Mouse (Mus musculus): ENCODE data around the gene Zscan10. TPM values are rescaled to one million over a fixed set of nuclear protein-coding genes. Genes with fewer than 3 reads are reported as not detected.
A peak's percentile ranks its signal among the peaks of the same experiment; 100 is the strongest.

The Zscan10 gene
- polyA plus RNA-seq, 1 experiment from 2014 or later = not detected

GRCm38 (mm10) chr17:23599605-23600063, 1.0 kb upstream of the Zscan10 start:
- peak overlapping the region; percentile 58 for H3K4me2 ChIP-seq (ENCODE audit: low read depth, low read length)
- peak overlapping the region; percentile 31 for H3K4me3 ChIP-seq (ENCODE audit: low read depth, low read length)
- no peak for ATAC-seq (ENCODE audit: low read depth)
- H3K9me3 ChIP-seq (ENCODE audit: control insufficient read depth, low read length) = no peaks in the 10 kb centered on the region
- WGBS = 54% methylated on average over 7 of the region's 7 CpGs
- no peak overlapping the region for H3K27ac ChIP-seq (ENCODE audit: low read depth, low read length)
- H3K9ac ChIP-seq (replicated peaks; ENCODE audit: low read depth, low read length) = peak overlapping the region; percentile 0; the same call in 1 of the 2 replicates
- no peaks in the 10 kb centered on the region for H3K4me1 ChIP-seq (ENCODE audit: control insufficient read depth, insufficient read depth, low read length)
- no peaks in the 10 kb centered on the region for H3K36me3 ChIP-seq (ENCODE audit: control insufficient read depth, insufficient read depth, low read length)
- no peaks in the 10 kb centered on the region for H3K27me3 ChIP-seq (ENCODE audit: control insufficient read depth, insufficient read depth, low read length)

- ATAC-seq (ENCODE audit: low read depth) = no peak
- WGBS = 54% methylated on average over 10 of the region's 10 CpGs
Measured at GRCm38 (mm10) chr17:23601836-23602585, 1.4 kb downstream of the Zscan10 start.

DNA sequence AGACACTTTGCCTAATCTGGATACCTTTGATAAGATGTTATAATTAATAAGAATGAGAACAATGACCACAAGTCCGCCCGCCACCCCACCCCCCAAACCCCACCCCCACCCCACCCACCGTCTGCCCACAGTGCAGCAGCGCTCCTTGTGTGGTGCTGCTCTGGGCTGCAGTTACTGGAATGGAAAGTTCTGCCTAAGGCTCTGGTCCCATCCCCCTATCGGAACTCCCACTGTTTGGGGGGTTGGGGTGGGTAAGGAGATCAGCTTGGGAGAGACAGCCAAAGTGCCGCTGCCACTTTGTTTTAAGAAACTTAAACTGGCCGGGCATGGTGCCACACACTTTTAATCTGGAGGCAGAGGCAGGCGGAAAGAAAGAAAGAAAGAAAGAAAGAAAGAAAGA, 2.4 kb downstream of the Zscan10 start:
- WGBS = 32% methylated on average over 8 of the region's 8 CpGs
- no peak overlapping the region for H3K4me3 ChIP-seq (ENCODE audit: low read depth, low read length)
- ATAC-seq (ENCODE audit: low read depth) = no peak
- H3K27me3 ChIP-seq (ENCODE audit: control insufficient read depth, insufficient read depth, low read length) = no peaks in the 10 kb centered on the region
- no peak overlapping the region for H3K27ac ChIP-seq (ENCODE audit: low read depth, low read length)
- no peak overlapping the region for H3K9ac ChIP-seq (replicated peaks; ENCODE audit: low read depth, low read length)
- H3K4me2 ChIP-seq (ENCODE audit: low read depth, low read length) = no peak overlapping the region
- H3K9me3 ChIP-seq (ENCODE audit: control insufficient read depth, low read length) = no peaks in the 10 kb centered on the region
- no peaks in the 10 kb centered on the region for H3K4me1 ChIP-seq (ENCODE audit: control insufficient read depth, insufficient read depth, low read length)
- H3K36me3 ChIP-seq (ENCODE audit: control insufficient read depth, insufficient read depth, low read length) = no peaks in the 10 kb centered on the region

More at GRCm38 (mm10) chr17:23601836-23602585, 1.4 kb downstream of the Zscan10 start:
- H3K9me3 ChIP-seq (ENCODE audit: control insufficient read depth, low read length) = no peaks in the 10 kb centered on the region
- no peaks in the 10 kb centered on the region for H3K36me3 ChIP-seq (ENCODE audit: control insufficient read depth, insufficient read depth, low read length)
- H3K27ac ChIP-seq (ENCODE audit: low read depth, low read length) = no peak overlapping the region
- no peak overlapping the region for H3K4me2 ChIP-seq (ENCODE audit: low read depth, low read length)
- no peak overlapping the region for H3K4me3 ChIP-seq (ENCODE audit: low read depth, low read length)
- no peaks in the 10 kb centered on the region for H3K27me3 ChIP-seq (ENCODE audit: control insufficient read depth, insufficient read depth, low read length)
- no peak overlapping the region for H3K9ac ChIP-seq (replicated peaks; ENCODE audit: low read depth, low read length)
- no peaks in the 10 kb centered on the region for H3K4me1 ChIP-seq (ENCODE audit: control insufficient read depth, insufficient read depth, low read length)

DNA sequence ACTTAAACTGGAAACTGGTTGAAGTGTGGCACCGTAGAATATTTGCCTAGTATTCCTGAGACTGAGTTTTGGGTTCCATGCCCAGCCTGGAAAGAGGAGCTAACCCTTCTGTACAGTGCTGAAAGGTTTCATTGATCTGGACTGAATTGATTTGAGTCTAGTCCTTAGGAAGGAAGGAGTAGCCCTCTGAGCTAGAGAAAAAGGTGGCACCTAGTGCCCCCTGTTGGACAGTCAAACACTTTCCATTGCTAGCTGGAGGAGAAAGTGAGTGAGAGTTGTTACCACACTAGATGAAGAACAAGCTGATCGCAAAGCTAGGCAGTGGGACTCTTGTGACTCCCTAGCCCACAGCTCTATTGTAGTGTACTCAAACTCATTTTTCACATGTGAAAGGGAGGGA, 2.9 kb downstream of the Zscan10 start:
- ATAC-seq (ENCODE audit: low read depth) = no peak
- Histone ChIP-seq H3K36me3 (ENCODE audit: control insufficient read depth, insufficient read depth, low read length) (no peaks in the 10 kb centered on the region), H3K4me2 (ENCODE audit: low read depth, low read length) (no peak overlapping the region), H3K4me1 (ENCODE audit: control insufficient read depth, insufficient read depth, low read length) (no peaks in the 10 kb centered on the region), H3K27me3 (ENCODE audit: control insufficient read depth, insufficient read depth, low read length) (no peaks in the 10 kb centered on the region), H3K9ac (replicated peaks; ENCODE audit: low read depth, low read length) (no peak overlapping the region), H3K4me3 (ENCODE audit: low read depth, low read length) (no peak overlapping the region), H3K9me3 (ENCODE audit: control insufficient read depth, low read length) (no peaks in the 10 kb centered on the region), H3K27ac (ENCODE audit: low read depth, low read length) (no peak overlapping the region)
- 57% methylated on average over 2 of the region's 2 CpGs for WGBS

GRCm38 (mm10) chr17:23604394-23604793, 3.7 kb downstream of the Zscan10 start:
- no peak overlapping the region for H3K4me2 ChIP-seq (ENCODE audit: low read depth, low read length)
- H3K4me1 ChIP-seq (ENCODE audit: control insufficient read depth, insufficient read depth, low read length) = no peaks in the 10 kb centered on the region
- no peak for ATAC-seq (ENCODE audit: low read depth)
- no peak overlapping the region for H3K9ac ChIP-seq (replicated peaks; ENCODE audit: low read depth, low read length)
- WGBS = 88% methylated on average over 7 of the region's 7 CpGs
- no peaks in the 10 kb centered on the region for H3K27me3 ChIP-seq (ENCODE audit: control insufficient read depth, insufficient read depth, low read length)
- no peaks in the 10 kb centered on the region for H3K9me3 ChIP-seq (ENCODE audit: control insufficient read depth, low read length)
- H3K36me3 ChIP-seq (ENCODE audit: control insufficient read depth, insufficient read depth, low read length) = no peaks in the 10 kb centered on the region
- H3K27ac ChIP-seq (ENCODE audit: low read depth, low read length) = no peak overlapping the region
- H3K4me3 ChIP-seq (ENCODE audit: low read depth, low read length) = no peak overlapping the region

DNA sequence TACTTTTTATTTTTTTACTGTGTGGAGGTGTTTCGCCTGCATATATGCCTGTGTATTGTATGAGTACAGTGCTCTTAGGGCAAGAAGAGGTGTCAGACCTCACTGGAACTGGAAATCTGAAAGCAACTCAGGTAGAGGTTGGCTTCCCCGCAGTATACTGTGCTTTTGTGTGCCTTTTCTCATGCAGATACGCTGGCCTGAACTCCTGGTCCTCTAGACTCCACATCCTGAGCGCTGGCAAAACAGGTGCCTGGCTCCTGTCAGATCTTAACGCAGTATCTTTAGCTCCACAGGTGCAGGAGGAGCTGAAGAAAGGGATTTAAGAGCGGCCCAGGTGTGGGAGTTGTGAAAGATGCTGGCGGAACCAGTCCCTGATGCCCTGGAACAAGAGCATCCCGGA, 4.6 kb downstream of the Zscan10 start:
- Histone ChIP-seq H3K36me3 (ENCODE audit: control insufficient read depth, insufficient read depth, low read length) (no peaks in the 10 kb centered on the region), H3K27me3 (ENCODE audit: control insufficient read depth, insufficient read depth, low read length) (no peaks in the 10 kb centered on the region), H3K9me3 (ENCODE audit: control insufficient read depth, low read length) (no peaks in the 10 kb centered on the region), H3K9ac (replicated peaks; ENCODE audit: low read depth, low read length) (no peak overlapping the region), H3K4me1 (ENCODE audit: control insufficient read depth, insufficient read depth, low read length) (no peaks in the 10 kb centered on the region), H3K27ac (ENCODE audit: low read depth, low read length) (no peak overlapping the region), H3K4me3 (ENCODE audit: low read depth, low read length) (no peak overlapping the region), H3K4me2 (ENCODE audit: low read depth, low read length) (no peak overlapping the region)
- ATAC-seq (ENCODE audit: low read depth) = no peak
- 85% methylated on average over 8 of the region's 8 CpGs for WGBS

- Histone ChIP-seq H3K9me3 (ENCODE audit: control insufficient read depth, low read length) (no peaks in the 10 kb centered on the region), H3K27me3 (ENCODE audit: control insufficient read depth, insufficient read depth, low read length) (no peaks in the 10 kb centered on the region), H3K4me3 (ENCODE audit: low read depth, low read length) (no peak overlapping the region), H3K36me3 (ENCODE audit: control insufficient read depth, insufficient read depth, low read length) (no peaks in the 10 kb centered on the region), H3K4me1 (ENCODE audit: control insufficient read depth, insufficient read depth, low read length) (no peaks in the 10 kb centered on the region), H3K27ac (ENCODE audit: low read depth, low read length) (no peak overlapping the region), H3K4me2 (ENCODE audit: low read depth, low read length) (no peak overlapping the region), H3K9ac (replicated peaks; ENCODE audit: low read depth, low read length) (no peak overlapping the region)
- WGBS = 93% methylated on average over 24 of the region's 24 CpGs
- ATAC-seq (ENCODE audit: low read depth) = no peak
Measured at GRCm38 (mm10) chr17:23609612-23610011, 9.0 kb downstream of the Zscan10 start.

DNA sequence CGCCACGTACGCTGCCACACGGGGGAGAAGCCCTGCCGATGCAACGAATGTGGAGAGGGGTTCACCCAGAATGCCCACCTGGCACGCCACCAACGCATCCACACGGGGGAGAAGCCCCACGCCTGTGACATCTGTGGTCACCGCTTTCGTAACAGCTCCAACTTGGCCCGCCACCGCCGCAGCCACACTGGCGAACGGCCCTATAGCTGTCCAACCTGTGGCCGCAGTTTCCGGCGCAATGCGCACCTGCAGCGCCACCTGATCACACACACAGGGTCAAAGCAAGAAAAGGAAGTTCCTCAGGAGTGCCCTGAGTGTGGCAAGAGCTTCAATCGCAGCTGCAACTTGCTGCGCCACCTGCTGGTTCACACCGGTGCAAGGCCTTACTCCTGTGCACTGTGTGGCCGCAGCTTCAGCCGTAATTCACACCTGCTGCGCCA, 9.7 kb downstream of the Zscan10 start:
- H3K4me1 ChIP-seq (ENCODE audit: control insufficient read depth, insufficient read depth, low read length) = no peaks in the 10 kb centered on the region
- H3K4me3 ChIP-seq (ENCODE audit: low read depth, low read length) = no peak overlapping the region
- no peaks in the 10 kb centered on the region for H3K36me3 ChIP-seq (ENCODE audit: control insufficient read depth, insufficient read depth, low read length)
- ATAC-seq (ENCODE audit: low read depth) = no peak
- H3K9ac ChIP-seq (replicated peaks; ENCODE audit: low read depth, low read length) = no peak overlapping the region
- no peak overlapping the region for H3K4me2 ChIP-seq (ENCODE audit: low read depth, low read length)
- no peak overlapping the region for H3K27ac ChIP-seq (ENCODE audit: low read depth, low read length)
- no peaks in the 10 kb centered on the region for H3K9me3 ChIP-seq (ENCODE audit: control insufficient read depth, low read length)
- 87% methylated on average over 28 of the region's 28 CpGs for WGBS
- no peaks in the 10 kb centered on the region for H3K27me3 ChIP-seq (ENCODE audit: control insufficient read depth, insufficient read depth, low read length)

- Histone ChIP-seq H3K4me1 (ENCODE audit: control insufficient read depth, insufficient read depth, low read length) (no peaks in the 10 kb centered on the region), H3K9ac (replicated peaks; ENCODE audit: low read depth, low read length) (no peak overlapping the region), H3K27ac (ENCODE audit: low read depth, low read length) (no peak overlapping the region), H3K36me3 (ENCODE audit: control insufficient read depth, insufficient read depth, low read length) (no peaks in the 10 kb centered on the region), H3K4me3 (ENCODE audit: low read depth, low read length) (no peak overlapping the region), H3K27me3 (ENCODE audit: control insufficient read depth, insufficient read depth, low read length) (no peaks in the 10 kb centered on the region), H3K4me2 (ENCODE audit: low read depth, low read length) (no peak overlapping the region), H3K9me3 (ENCODE audit: control insufficient read depth, low read length) (no peaks in the 10 kb centered on the region)
- ATAC-seq (ENCODE audit: low read depth) = no peak
- WGBS = 63% methylated on average over 9 of the region's 9 CpGs
Measured at GRCm38 (mm10) chr17:23617087-23617486, 16.4 kb downstream of the Zscan10 start.

All from neural tube, embryonic 14.5 days (tissue).